Mouse (Mus musculus): Measurements from ENCODE around the gene Lrp8. TPM values are rescaled to one million over a fixed set of nuclear protein-coding genes. Genes with fewer than 3 reads are reported as not detected.

The Lrp8 gene
- polyA plus RNA-seq, 1 experiment: 2.8 TPM

- Histone ChIP-seq H3K4me1 (ENCODE audit: control insufficient read depth, insufficient read depth, low read length) (peaks cover 3% of the 10 kb centered on the region), H3K4me3 (replicated peaks; ENCODE audit: extremely low read depth, low read depth, low read length) (peak within 1 kb of the TSS; percentile 85)
- TF ChIP-seq CTCF (IDR thresholded peaks at IDR 0.05; ENCODE audit: insufficient read depth, low read length) (no peak), POLR2A (IDR thresholded peaks at IDR 0.05; ENCODE audit: borderline replicate concordance, extremely low read depth, low read depth, low read length) (peak; percentile 83)
- under 1% methylated on average over 48 of the region's 48 CpGs for WGBS
- DNase-seq: peak; percentile 90
Observed at GRCm38 (mm10) chr4:107889731-107890432, 87.8 kb downstream of the Lrp8 start, which contains the start of gene 0610037L13Rik. 0610037L13Rik (plus strand) TSS chr4:107889813.

GRCm38 (mm10) chr4:107892663-107893062, 90.6 kb downstream of the Lrp8 start:
- no peak overlapping the region for H3K4me3 ChIP-seq (replicated peaks; ENCODE audit: extremely low read depth, low read depth, low read length)
- no peak for DNase-seq
- H3K4me1 ChIP-seq (ENCODE audit: control insufficient read depth, insufficient read depth, low read length): peaks cover 3% of the 10 kb centered on the region
- 79% methylated on average over 2 of the region's 2 CpGs for WGBS
- TF ChIP-seq CTCF (IDR thresholded peaks at IDR 0.05; ENCODE audit: insufficient read depth, low read length): 0 out of 2 replicates have a peak, but pooled peaks have one; percentile 22
- no peak for TF ChIP-seq POLR2A (IDR thresholded peaks at IDR 0.05; ENCODE audit: borderline replicate concordance, extremely low read depth, low read depth, low read length)

- no peak overlapping the region for H3K4me3 ChIP-seq (replicated peaks; ENCODE audit: extremely low read depth, low read depth, low read length)
- DNase-seq: no peak
- H3K4me1 ChIP-seq (ENCODE audit: control insufficient read depth, insufficient read depth, low read length): no peaks in the 10 kb centered on the region
- 80% methylated on average over 5 of the region's 5 CpGs for WGBS
- no peak for TF ChIP-seq POLR2A (IDR thresholded peaks at IDR 0.05; ENCODE audit: borderline replicate concordance, extremely low read depth, low read depth, low read length)
- no peak for TF ChIP-seq CTCF (IDR thresholded peaks at IDR 0.05; ENCODE audit: insufficient read depth, low read length)
Observed at GRCm38 (mm10) chr4:107899211-107899927, 97.3 kb downstream of the Lrp8 start.

DNA sequence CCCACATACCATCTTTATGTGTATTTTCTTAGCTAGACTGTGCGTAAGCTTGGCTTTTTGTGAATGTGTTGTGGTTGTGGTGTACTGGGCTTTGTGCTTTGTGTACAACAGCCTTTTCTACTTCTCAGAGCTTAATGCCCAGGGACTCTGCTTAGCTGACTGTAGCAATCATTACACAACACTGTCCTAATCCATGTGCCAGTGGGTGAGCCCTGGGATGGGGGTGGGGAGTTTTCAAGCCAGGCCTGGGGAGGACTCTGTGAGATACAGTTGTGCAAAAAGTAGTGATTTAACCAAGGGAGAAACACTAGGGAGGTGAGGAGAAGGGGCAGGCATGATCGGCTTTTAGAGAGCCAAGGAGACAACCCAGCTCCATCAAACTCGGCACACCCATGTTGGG, 98.1 kb downstream of the Lrp8 start:
- 88% methylated on average over 3 of the region's 3 CpGs for WGBS
- TF ChIP-seq POLR2A (IDR thresholded peaks at IDR 0.05; ENCODE audit: borderline replicate concordance, extremely low read depth, low read depth, low read length) (no peak), CTCF (IDR thresholded peaks at IDR 0.05; ENCODE audit: insufficient read depth, low read length) (no peak)
- Histone ChIP-seq H3K4me3 (replicated peaks; ENCODE audit: extremely low read depth, low read depth, low read length) (no peak overlapping the region), H3K4me1 (ENCODE audit: control insufficient read depth, insufficient read depth, low read length) (no peaks in the 10 kb centered on the region)
- no peak for DNase-seq

DNA sequence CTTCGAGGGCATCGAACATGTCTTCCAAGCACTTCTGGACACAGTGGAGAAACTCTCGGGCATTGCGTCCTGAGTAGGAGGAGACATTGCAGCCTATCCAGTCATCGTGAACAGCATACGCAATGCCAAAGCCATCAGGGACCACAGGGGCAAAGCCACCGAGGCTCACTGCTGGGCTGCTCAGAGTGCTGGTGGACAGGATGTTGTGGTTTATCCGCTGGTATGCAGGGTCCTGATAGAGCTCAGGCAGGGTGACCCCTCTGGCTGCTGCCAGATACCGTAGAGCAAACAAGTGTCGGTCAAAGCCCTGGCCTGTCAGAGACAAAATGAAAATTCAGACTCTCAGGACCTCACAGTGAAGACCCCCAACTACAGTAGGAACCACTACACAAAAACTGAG, 102.2 kb downstream of the Lrp8 start:
- Histone ChIP-seq H3K4me3 (replicated peaks; ENCODE audit: extremely low read depth, low read depth, low read length) (no peak overlapping the region), H3K4me1 (ENCODE audit: control insufficient read depth, insufficient read depth, low read length) (no peaks in the 10 kb centered on the region)
- TF ChIP-seq POLR2A (IDR thresholded peaks at IDR 0.05; ENCODE audit: borderline replicate concordance, extremely low read depth, low read depth, low read length) (no peak), CTCF (IDR thresholded peaks at IDR 0.05; ENCODE audit: insufficient read depth, low read length) (no peak)
- DNase-seq: no peak
- WGBS: 84% methylated on average over 10 of the region's 10 CpGs

GRCm38 (mm10) chr4:107906561-107906960, 104.5 kb downstream of the Lrp8 start:
- TF ChIP-seq POLR2A (IDR thresholded peaks at IDR 0.05; ENCODE audit: borderline replicate concordance, extremely low read depth, low read depth, low read length) (no peak), CTCF (IDR thresholded peaks at IDR 0.05; ENCODE audit: insufficient read depth, low read length) (no peak)
- H3K4me1 ChIP-seq (ENCODE audit: control insufficient read depth, insufficient read depth, low read length): no peaks in the 10 kb centered on the region
- H3K4me3 ChIP-seq (replicated peaks; ENCODE audit: extremely low read depth, low read depth, low read length): no peak overlapping the region
- 89% methylated on average over 9 of the region's 9 CpGs for WGBS
- DNase-seq: no peak

DNA sequence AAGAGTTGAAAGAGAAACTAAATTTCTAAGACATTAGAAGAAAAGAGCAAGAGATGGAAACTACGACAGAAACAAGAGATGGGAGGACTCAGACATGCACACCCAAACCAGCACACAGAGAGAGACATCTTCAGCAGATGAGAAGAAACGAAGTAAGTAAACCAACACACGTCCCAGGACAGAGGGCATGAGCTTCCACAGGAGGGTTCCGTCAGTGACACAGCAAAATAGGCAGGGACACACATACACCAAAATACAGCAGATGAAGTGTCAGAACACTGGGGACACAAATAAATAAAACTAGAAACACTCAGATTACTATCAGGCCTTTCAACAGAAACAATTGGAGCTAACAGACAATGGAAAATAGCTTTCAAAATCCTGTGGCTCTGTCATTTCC, 108.0 kb downstream of the Lrp8 start:
- 63% methylated on average over 4 of the region's 4 CpGs for WGBS
- Histone ChIP-seq H3K4me1 (ENCODE audit: control insufficient read depth, insufficient read depth, low read length) (no peaks in the 10 kb centered on the region), H3K4me3 (replicated peaks; ENCODE audit: extremely low read depth, low read depth, low read length) (no peak overlapping the region)
- TF ChIP-seq POLR2A (IDR thresholded peaks at IDR 0.05; ENCODE audit: borderline replicate concordance, extremely low read depth, low read depth, low read length) (no peak), CTCF (IDR thresholded peaks at IDR 0.05; ENCODE audit: insufficient read depth, low read length) (no peak)
- no peak for DNase-seq

DNA sequence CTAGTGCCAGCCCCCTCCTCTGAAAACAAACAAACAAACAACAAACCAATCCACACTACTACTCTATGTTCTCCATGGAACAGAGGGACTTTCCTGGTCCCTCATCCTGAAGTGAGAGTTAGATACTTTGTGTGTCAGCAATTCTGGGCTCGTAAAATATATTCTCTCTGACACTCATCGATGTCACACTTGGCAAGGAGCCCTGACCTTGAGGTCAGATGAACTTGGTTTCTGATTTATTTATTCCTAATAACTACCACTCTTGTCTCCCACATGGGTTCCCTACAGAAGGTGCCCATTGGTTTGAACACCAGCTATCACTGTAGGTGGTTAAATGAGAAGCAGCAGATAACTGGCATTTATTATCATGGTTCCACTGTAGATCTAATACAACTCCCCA, 118.3 kb downstream of the Lrp8 start:
- TF ChIP-seq CTCF (IDR thresholded peaks at IDR 0.05; ENCODE audit: insufficient read depth, low read length): no peak
- no peak for TF ChIP-seq POLR2A (IDR thresholded peaks at IDR 0.05; ENCODE audit: borderline replicate concordance, extremely low read depth, low read depth, low read length)
- 61% methylated on average over 2 of the region's 2 CpGs for WGBS
- DNase-seq: no peak
- peaks cover 11% of the 10 kb centered on the region for H3K4me1 ChIP-seq (ENCODE audit: control insufficient read depth, insufficient read depth, low read length)
- no peak overlapping the region for H3K4me3 ChIP-seq (replicated peaks; ENCODE audit: extremely low read depth, low read depth, low read length)

DNA sequence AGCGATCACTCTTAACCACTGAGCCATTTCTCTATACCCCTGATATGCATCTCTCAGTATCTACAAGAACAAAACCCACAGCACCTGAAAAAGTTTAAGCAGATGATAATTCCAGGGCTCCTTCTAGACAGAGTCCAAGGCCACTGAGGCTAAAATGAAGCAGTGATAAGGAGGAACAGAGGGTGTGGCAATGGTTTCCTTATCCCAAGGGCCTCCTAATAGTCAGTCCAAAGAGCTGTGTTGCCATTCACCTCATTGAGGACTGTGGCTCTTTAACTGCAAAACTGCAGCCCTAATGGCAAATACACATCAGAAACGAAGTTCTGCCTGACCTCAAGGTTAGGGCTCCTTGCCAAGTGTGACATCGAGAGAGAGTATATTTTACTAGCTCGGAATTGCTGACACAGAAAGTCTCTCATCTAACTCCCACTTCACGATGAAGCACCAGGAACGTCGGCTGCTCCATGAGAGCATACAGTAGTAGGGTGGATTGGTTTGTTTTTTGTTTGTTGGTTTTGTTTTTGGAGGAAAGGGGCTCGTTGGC, 119.2 kb downstream of the Lrp8 start:
- Histone ChIP-seq H3K4me3 (replicated peaks; ENCODE audit: extremely low read depth, low read depth, low read length) (no peak overlapping the region), H3K4me1 (ENCODE audit: control insufficient read depth, insufficient read depth, low read length) (peaks cover 11% of the 10 kb centered on the region)
- WGBS: 47% methylated on average over 8 of the region's 8 CpGs
- DNase-seq: no peak
- TF ChIP-seq CTCF (IDR thresholded peaks at IDR 0.05; ENCODE audit: insufficient read depth, low read length): no peak
